Comparison of ENCODE assay signal across 21 mouse cellular contexts in genomic region chr10:126056881-126057280, GRCm38 (mm10).
DNase-seq lines count a peak whose midpoint lies in the region; ATAC-seq and TF ChIP-seq lines count a peak whose summit lies in the region.
"Had no signal": no experiment of that assay in that cellular context is flagged by ENCODE, and none has a peak within 500 bp of the region (broad histone marks: within the 10 kb centered on the region; RNA-seq: fewer than 3 reads in every experiment).

No protein-coding gene starts in this region.

- no peak for ATAC-seq in embryonic facial prominence, embryonic 11.5 days (replicated peaks; ENCODE audit: insufficient number of reproducible peaks, low FRiP score, low TSS enrichment, low read depth)
- ATAC-seq in neural tube, embryonic 13.5 days (ENCODE audit: low read depth): peak; percentile 27; the same call in 1 of the 2 replicates
- no peak for ATAC-seq in neural tube, embryonic 15.5 days (ENCODE audit: low FRiP score)
- no peak for ATAC-seq in limb, embryonic 14.5 days (ENCODE audit: low FRiP score, low read depth)
- ATAC-seq: activated CD4-positive, CD25-positive, alpha-beta regulatory T cell, adult 4 months; forebrain, embryonic 15.5 days; hindbrain, postnatal 0 days; Patski had no signal

- H3K27ac ChIP-seq in embryonic facial prominence, embryonic 11.5 days (replicated peaks; ENCODE audit: low read depth, low read length): no peak overlapping the region
- H3K27ac ChIP-seq in embryonic facial prominence, embryonic 10.5 days (replicated peaks): no peak overlapping the region
- H3K27ac ChIP-seq in neural tube, embryonic 13.5 days (replicated peaks): 0 out of 2 replicates have a peak overlapping the region, but pooled peaks have one; percentile 19
- no peak overlapping the region for H3K27ac ChIP-seq in neural tube, embryonic 15.5 days (replicated peaks)
- no peak overlapping the region for H3K27ac ChIP-seq in limb, embryonic 14.5 days (replicated peaks; ENCODE audit: low read depth, low read length)
- H3K27ac ChIP-seq: forebrain, embryonic 15.5 days; heart, adult 2 months; heart, embryonic 15.5 days; hindbrain, embryonic 13.5 days; hindbrain, postnatal 0 days had no signal

- H3K4me3 ChIP-seq in embryonic facial prominence, embryonic 11.5 days (ENCODE audit: low read depth, low read length): no peak overlapping the region
- H3K4me3 ChIP-seq in embryonic facial prominence, embryonic 10.5 days: no peak overlapping the region
- H3K4me3 ChIP-seq in neural tube, embryonic 13.5 days: no peak overlapping the region
- no peak overlapping the region for H3K4me3 ChIP-seq in neural tube, embryonic 15.5 days (replicated peaks)
- no peak overlapping the region for H3K4me3 ChIP-seq in limb, embryonic 14.5 days (replicated peaks; ENCODE audit: low read length)
- H3K4me3 ChIP-seq: forebrain, embryonic 15.5 days; heart, adult 2 months; heart, embryonic 15.5 days; hindbrain, embryonic 13.5 days had no signal

- no peak overlapping the region for H3K4me2 ChIP-seq in embryonic facial prominence, embryonic 11.5 days (ENCODE audit: low read depth, low read length)
- H3K4me2 ChIP-seq in neural tube, embryonic 13.5 days: no peak overlapping the region
- H3K4me2 ChIP-seq in neural tube, embryonic 15.5 days: no peak overlapping the region
- H3K4me2 ChIP-seq in limb, embryonic 14.5 days (replicated peaks; ENCODE audit: low read depth, low read length, severe bottlenecking): no peak overlapping the region
- H3K4me2 ChIP-seq: forebrain, embryonic 15.5 days; heart, embryonic 11.5 days; heart, embryonic 15.5 days; hindbrain, embryonic 13.5 days had no signal

- H3K9ac ChIP-seq in embryonic facial prominence, embryonic 11.5 days (replicated peaks; ENCODE audit: low read length): no peak overlapping the region
- H3K9ac ChIP-seq in neural tube, embryonic 13.5 days: no peak overlapping the region
- no peak overlapping the region for H3K9ac ChIP-seq in neural tube, embryonic 15.5 days (replicated peaks)
- no peak overlapping the region for H3K9ac ChIP-seq in limb, embryonic 14.5 days (ENCODE audit: low read depth, low read length, severe bottlenecking)
- H3K9ac ChIP-seq: forebrain, embryonic 15.5 days; heart, embryonic 15.5 days; hindbrain, embryonic 13.5 days had no signal

- no peak for TF ChIP-seq POLR2A in limb, embryonic 14.5 days (IDR thresholded peaks at IDR 0.05; ENCODE audit: borderline replicate concordance, extremely low read depth, insufficient read depth, insufficient read length)

- H3K36me3 ChIP-seq in embryonic facial prominence, embryonic 11.5 days (replicated peaks; ENCODE audit: control insufficient read depth, insufficient read depth, low read depth, low read length): no peaks in the 10 kb centered on the region
- H3K36me3 ChIP-seq in embryonic facial prominence, embryonic 10.5 days (replicated peaks): no peaks in the 10 kb centered on the region
- H3K36me3 ChIP-seq in neural tube, embryonic 13.5 days: no peaks in the 10 kb centered on the region
- H3K36me3 ChIP-seq in neural tube, embryonic 15.5 days: no peaks in the 10 kb centered on the region
- no peaks in the 10 kb centered on the region for H3K36me3 ChIP-seq in limb, embryonic 14.5 days (ENCODE audit: control insufficient read depth, insufficient read depth, low read length)
- H3K36me3 ChIP-seq: forebrain, embryonic 15.5 days; heart, embryonic 15.5 days; hindbrain, embryonic 13.5 days had no signal

- no peaks in the 10 kb centered on the region for H3K9me3 ChIP-seq in embryonic facial prominence, embryonic 11.5 days (replicated peaks; ENCODE audit: control insufficient read depth, low read length)
- no peaks in the 10 kb centered on the region for H3K9me3 ChIP-seq in embryonic facial prominence, embryonic 10.5 days
- no peaks in the 10 kb centered on the region for H3K9me3 ChIP-seq in neural tube, embryonic 13.5 days
- H3K9me3 ChIP-seq in neural tube, embryonic 15.5 days (replicated peaks): no peaks in the 10 kb centered on the region
- no peaks in the 10 kb centered on the region for H3K9me3 ChIP-seq in limb, embryonic 14.5 days (ENCODE audit: control insufficient read depth, low read length)
- H3K9me3 ChIP-seq: forebrain, embryonic 15.5 days; heart, embryonic 15.5 days; hindbrain, embryonic 13.5 days had no signal

- H3K4me1 ChIP-seq in embryonic facial prominence, embryonic 11.5 days (ENCODE audit: control insufficient read depth, insufficient read depth, low read length): no peaks in the 10 kb centered on the region
- peaks cover 17% of the 10 kb centered on the region for H3K4me1 ChIP-seq in embryonic facial prominence, embryonic 10.5 days
- peaks cover 9% of the 10 kb centered on the region; the same call in 1 of the 2 replicates for H3K4me1 ChIP-seq in neural tube, embryonic 13.5 days (replicated peaks)
- peaks cover 13% of the 10 kb centered on the region for H3K4me1 ChIP-seq in neural tube, embryonic 15.5 days
- peaks cover 12% of the 10 kb centered on the region for H3K4me1 ChIP-seq in limb, embryonic 14.5 days (ENCODE audit: control insufficient read depth, insufficient read depth, low read length)
- H3K4me1 ChIP-seq: heart, embryonic 15.5 days had no signal

- no peaks in the 10 kb centered on the region for H3K27me3 ChIP-seq in embryonic facial prominence, embryonic 11.5 days (ENCODE audit: control insufficient read depth, insufficient read depth, low read length)
- H3K27me3 ChIP-seq in embryonic facial prominence, embryonic 10.5 days (replicated peaks; ENCODE audit: low read depth, poor library complexity, severe bottlenecking): no peaks in the 10 kb centered on the region
- no peaks in the 10 kb centered on the region for H3K27me3 ChIP-seq in neural tube, embryonic 13.5 days
- H3K27me3 ChIP-seq in neural tube, embryonic 15.5 days (replicated peaks): no peaks in the 10 kb centered on the region
- H3K27me3 ChIP-seq in limb, embryonic 14.5 days (ENCODE audit: control insufficient read depth, insufficient read depth, low read length): no peaks in the 10 kb centered on the region
- H3K27me3 ChIP-seq: CH12.LX; forebrain, embryonic 15.5 days; heart, embryonic 15.5 days; hindbrain, embryonic 13.5 days; Patski had no signal

- peak; percentile 34 for DNase-seq in embryonic facial prominence, embryonic 11.5 days (ENCODE audit: low spot score)
- DNase-seq in embryonic facial prominence, embryonic 10.5 days (ENCODE audit: low spot score): no peak
- DNase-seq in limb, embryonic 14.5 days (ENCODE audit: low spot score): peak; percentile 23
- no peak for DNase-seq in thymus, postnatal 0 days (ENCODE audit: low spot score)
- DNase-seq: adrenal gland, postnatal 14 days; cerebellum, adult 18-20 months; cerebellum, adult 9-11 months; cerebellum, postnatal 36 days; gastrocnemius, postnatal 14 days; heart, adult 2 months; heart, postnatal 14 days had no signal

- WGBS in embryonic facial prominence, embryonic 11.5 days: 33% methylated on average over 3 of the region's 3 CpGs
- 46% methylated on average over 3 of the region's 3 CpGs for WGBS in embryonic facial prominence, embryonic 10.5 days
- WGBS in neural tube, embryonic 13.5 days: 26% methylated on average over 3 of the region's 3 CpGs
- WGBS in neural tube, embryonic 15.5 days: 33% methylated on average over 3 of the region's 3 CpGs
- WGBS in limb, embryonic 14.5 days: 14% methylated on average over 3 of the region's 3 CpGs

Comparison
In these comparisons a context has a peak if more than half of its experiments do, and no peak if none do; other contexts are left out.
1. DNase-seq: peak in embryonic facial prominence, embryonic 11.5 days (single experiment) and limb, embryonic 14.5 days (single experiment); none in embryonic facial prominence, embryonic 10.5 days (single experiment) and thymus, postnatal 0 days (single experiment).